Mouse (Mus musculus): ENCODE measurements around the gene Hoxc11.

- TF ChIP-seq EP300 (IDR thresholded peaks at IDR 0.05; ENCODE audit: low read length) (no peak), PAX5 (IDR thresholded peaks at IDR 0.05; ENCODE audit: low read length) (no peak), CTCF (conservative IDR thresholded peaks at IDR 0.05 in 1 of 2, IDR thresholded peaks at IDR 0.05 in 1 of 2; ENCODE audit: low read depth in 2 of 2, low read length in 2 of 2) (no peak), ELF1 (IDR thresholded peaks at IDR 0.05; ENCODE audit: low read depth, low read length) (no peak), POLR2A (IDR thresholded peaks at IDR 0.05; ENCODE audit: low read depth, low read length) (no peak), CHD2 (IDR thresholded peaks at IDR 0.05; ENCODE audit: low read length) (no peak)
Measured at GRCm38 (mm10) chr15:102943468-102943813, 10.8 kb upstream of the Hoxc11 start.
